Mouse (Mus musculus) stomach, postnatal 0 days (tissue): ENCODE data around the gene Dmac1. TPM values are rescaled to one million over a fixed set of nuclear protein-coding genes. Genes with fewer than 3 reads are reported as not detected.

Experiments
- ATAC-seq: fragments of 200-750 bp; cut with Nextera tagmentation; 2 replicates; pipeline ENCODE4 v1.8.0; 2017; ENCODE audit not compliant: low FRiP score, low TSS enrichment
- DNase-seq: peaks from one replicate; pipeline ENCODE4 v3.0.0-alpha.2; 2016; ENCODE audit warnings: low spot score
- H3K27ac ChIP-seq: fragments of 300-500 bp; sonication (generic); replicated peaks from 2 replicates; pipeline ENCODE4 v1.5.1; 2014; ENCODE audit warnings: mild to moderate bottlenecking, control low read depth
- H3K27me3 ChIP-seq: fragments of 300-500 bp; sonication (generic); 2 replicates; pipeline ENCODE4 v1.6.1; 2014; ENCODE audit warnings: low read length; ENCODE audit not compliant: control insufficient read depth, insufficient read depth
- H3K36me3 ChIP-seq: fragments of 300-500 bp; sonication (generic); 2 replicates; pipeline ENCODE4 v1.6.1; 2014; ENCODE audit warnings: low read length, mixed read lengths; ENCODE audit not compliant: control insufficient read depth, insufficient read depth
- H3K4me1 ChIP-seq: fragments of 300-500 bp; sonication (generic); replicated peaks from 2 replicates; pipeline ENCODE4 v1.6.1; 2014; ENCODE audit warnings: antibody characterized with exemption; ENCODE audit not compliant: control insufficient read depth, insufficient read depth
- H3K4me2 ChIP-seq: fragments of 300-500 bp; sonication (generic); replicated peaks from 2 replicates; pipeline ENCODE4 v1.6.1; 2014; ENCODE audit warnings: low read depth, mild to moderate bottlenecking, control low read depth, moderate library complexity
- H3K4me3 ChIP-seq: fragments of 300-500 bp; sonication (generic); 2 replicates; pipeline ENCODE4 v1.5.1; 2014; ENCODE audit warnings: low read depth, low read length, control low read depth
- H3K9ac ChIP-seq: fragments of 300-500 bp; sonication (generic); 2 replicates; pipeline ENCODE4 v1.6.1; 2014; ENCODE audit warnings: mild to moderate bottlenecking, low read length, control low read depth, mixed read lengths
- H3K9me3 ChIP-seq: fragments of 300-500 bp; sonication (generic); 2 replicates; pipeline ENCODE4 v1.6.1; 2016; ENCODE audit warnings: low read length; ENCODE audit not compliant: control insufficient read depth
- CTCF ChIP-seq: IDR thresholded peaks from 2 replicates; pipeline ENCODE4 v1.5.1; 2016; ENCODE audit warnings: antibody characterized with exemption, low read depth, mild to moderate bottlenecking, moderate library complexity
- EP300 ChIP-seq: optimal IDR thresholded peaks from 2 replicates; pipeline ENCODE3; 2016; ENCODE audit warnings: antibody characterized with exemption
- WGBS: fragments of 180-500 bp; shearing (Covaris S2); extraction: QIAGEN DNeasy Blood & Tissue Kit; methylation state at CpG from one replicate; pipeline ENCODE4 v1.1.7; 2014; 5-methylcytosine and 5-hydroxymethylcytosine counted together
- polyA plus RNA-seq: library from polyadenylated mRNA; unstranded; fragments of >200 nt; fragmentation: Nextera tagmentation; extraction: Ambion mirVana; gene quantifications from 2 replicates; pipeline ENCODE4 v1.2.1, GENCODE M21; 2015

The Dmac1 gene
- polyA plus RNA-seq, 1 experiment from 2014 or later, result 83.4 TPM

GRCm38 (mm10) chr4:75300205-75300972, 22.3 kb upstream of the Dmac1 start:
- H3K27ac ChIP-seq, result no peak overlapping the region
- H3K9me3 ChIP-seq, result no peaks in the 10 kb centered on the region
- no peaks in the 10 kb centered on the region for H3K27me3 ChIP-seq
- DNase-seq (no peak), ATAC-seq (no peak)
- 83% methylated on average over 1 of the region's 1 CpGs for WGBS
- no peak overlapping the region for H3K4me3 ChIP-seq
- no peak for TF ChIP-seq EP300
- TF ChIP-seq CTCF, result no peak
- no peak overlapping the region for H3K9ac ChIP-seq
- H3K4me2 ChIP-seq, result no peak overlapping the region
- no peaks in the 10 kb centered on the region for H3K36me3 ChIP-seq
- no peaks in the 10 kb centered on the region for H3K4me1 ChIP-seq

- no peak overlapping the region for H3K27ac ChIP-seq
- H3K4me1 ChIP-seq, result no peaks in the 10 kb centered on the region
- H3K9ac ChIP-seq, result no peak overlapping the region
- H3K27me3 ChIP-seq, result no peaks in the 10 kb centered on the region
- H3K4me3 ChIP-seq, result no peak overlapping the region
- H3K4me2 ChIP-seq, result no peak overlapping the region
- H3K36me3 ChIP-seq, result no peaks in the 10 kb centered on the region
- 62% methylated on average over 4 of the region's 4 CpGs for WGBS
- H3K9me3 ChIP-seq, result no peaks in the 10 kb centered on the region
- DNase-seq (no peak), ATAC-seq (no peak)
- TF ChIP-seq EP300, result no peak
- TF ChIP-seq CTCF, result no peak
These were observed 14.2 kb upstream of the Dmac1 start for GRCm38 (mm10) chr4:75292315-75292714.

- ATAC-seq (no peak), DNase-seq (no peak)
- 75% methylated on average over 4 of the region's 4 CpGs for WGBS
- Histone ChIP-seq H3K4me1 (no peaks in the 10 kb centered on the region), H3K27ac (no peak overlapping the region), H3K4me2 (no peak overlapping the region), H3K27me3 (no peaks in the 10 kb centered on the region), H3K4me3 (no peak overlapping the region), H3K9ac (no peak overlapping the region), H3K9me3 (no peaks in the 10 kb centered on the region), H3K36me3 (no peaks in the 10 kb centered on the region)
- no peak for TF ChIP-seq EP300
- TF ChIP-seq CTCF, result no peak
These were observed 13.0 kb upstream of the Dmac1 start for GRCm38 (mm10) chr4:75291142-75291541.

- H3K4me3 ChIP-seq, result peak overlapping the region; percentile 83
- H3K4me2 ChIP-seq, result peak overlapping the region; percentile 62
- no peaks in the 10 kb centered on the region for H3K9me3 ChIP-seq
- WGBS, result 5% methylated on average over 30 of the region's 30 CpGs
- H3K36me3 ChIP-seq, result no peaks in the 10 kb centered on the region
- TF ChIP-seq EP300 (no peak), CTCF (no peak)
- peak overlapping the region; percentile 87 for H3K9ac ChIP-seq
- H3K27ac ChIP-seq, result 0 out of 2 replicates have a peak overlapping the region, but pooled peaks have one; percentile 30
- H3K27me3 ChIP-seq, result no peaks in the 10 kb centered on the region
- no peaks in the 10 kb centered on the region for H3K4me1 ChIP-seq
- DNase-seq, result no peak
- peak; percentile 90 for ATAC-seq
These were observed 473 bp downstream of the Dmac1 start for GRCm38 (mm10) chr4:75277467-75278196.

GRCm38 (mm10) chr4:75275737-75276136, 2.4 kb downstream of the Dmac1 start:
- Histone ChIP-seq H3K9ac (no peak overlapping the region), H3K36me3 (no peaks in the 10 kb centered on the region), H3K9me3 (no peaks in the 10 kb centered on the region), H3K27ac (no peak overlapping the region), H3K27me3 (no peaks in the 10 kb centered on the region), H3K4me1 (no peaks in the 10 kb centered on the region), H3K4me2 (no peak overlapping the region), H3K4me3 (no peak overlapping the region)
- ATAC-seq (no peak), DNase-seq (no peak)
- TF ChIP-seq CTCF (no peak), EP300 (no peak)
- WGBS, result 76% methylated on average over 2 of the region's 2 CpGs

GRCm38 (mm10) chr4:75267866-75268265, 10.2 kb downstream of the Dmac1 start:
- H3K36me3 ChIP-seq, result no peaks in the 10 kb centered on the region
- no peaks in the 10 kb centered on the region for H3K9me3 ChIP-seq
- WGBS, result 66% methylated on average over 2 of the region's 2 CpGs
- H3K27ac ChIP-seq, result no peak overlapping the region
- H3K4me1 ChIP-seq, result no peaks in the 10 kb centered on the region
- no peak overlapping the region for H3K4me3 ChIP-seq
- DNase-seq, result no peak
- ATAC-seq, result no peak
- TF ChIP-seq EP300, result no peak
- TF ChIP-seq CTCF, result no peak
- H3K4me2 ChIP-seq, result no peak overlapping the region
- H3K27me3 ChIP-seq, result no peaks in the 10 kb centered on the region
- no peak overlapping the region for H3K9ac ChIP-seq
